In genomic region chr16:59832468-59832867, GRCm38 (mm10) we compare ENCODE assay signal across 30 mouse cellular contexts.
DNase-seq lines count a peak whose midpoint lies in the region; ATAC-seq and TF ChIP-seq lines count a peak whose summit lies in the region.
"Had no signal": no experiment of that assay in that cellular context is flagged by ENCODE, and none has a peak within 500 bp of the region (broad histone marks: within the 10 kb centered on the region; RNA-seq: fewer than 3 reads in every experiment).

No protein-coding gene starts in this region.

- H3K4me2 ChIP-seq in hindbrain, postnatal 0 days (ENCODE audit: low read depth, low read length), result no peak overlapping the region
- H3K4me2 ChIP-seq in hindbrain, embryonic 13.5 days, result no peak overlapping the region
- no peak overlapping the region for H3K4me2 ChIP-seq in forebrain, embryonic 13.5 days
- H3K4me2 ChIP-seq: embryonic facial prominence, embryonic 15.5 days; heart, embryonic 11.5 days; hindbrain, embryonic 14.5 days; kidney, embryonic 15.5 days; limb, embryonic 13.5 days; liver, embryonic 11.5 days; lung, embryonic 15.5 days; midbrain, embryonic 15.5 days; neural tube, embryonic 15.5 days had no signal

- H3K9me3 ChIP-seq in hindbrain, postnatal 0 days (ENCODE audit: low read length), result no peaks in the 10 kb centered on the region
- H3K9me3 ChIP-seq in hindbrain, embryonic 13.5 days, result no peaks in the 10 kb centered on the region
- no peaks in the 10 kb centered on the region; the same call in 1 of the 2 replicates for H3K9me3 ChIP-seq in forebrain, embryonic 13.5 days (replicated peaks)
- H3K9me3 ChIP-seq: embryonic facial prominence, embryonic 15.5 days; kidney, embryonic 15.5 days; limb, embryonic 13.5 days; lung, embryonic 15.5 days; midbrain, embryonic 10.5 days; midbrain, embryonic 15.5 days; neural tube, embryonic 15.5 days had no signal

- DNase-seq in cerebellum, adult 9-11 months, result peak; percentile 4
- DNase-seq in cerebellum, adult 11 months, result no peak
- DNase-seq in hindbrain, postnatal 0 days (ENCODE audit: low spot score), result peak; percentile 5
- DNase-seq in spleen, postnatal 4 days (ENCODE audit: low spot score in 2 of 2), result no peak
- DNase-seq in MN1 (ENCODE audit: low spot score), result no peak
- DNase-seq: adrenal gland, postnatal 25 days; gastrocnemius, adult 2 months; gastrocnemius, postnatal 36 days; heart, adult 18-20 months; heart, postnatal 36 days; kidney, adult 18-20 months; kidney, postnatal 4 days; right cerebral cortex, adult 18-20 months; spleen, adult 18-20 months; thymus, adult 2 months; thymus, postnatal 36 days had no signal

- no peaks in the 10 kb centered on the region for H3K4me1 ChIP-seq in hindbrain, postnatal 0 days (ENCODE audit: insufficient read depth, low read length)
- peaks cover 3% of the 10 kb centered on the region; the same call in 1 of the 2 replicates for H3K4me1 ChIP-seq in hindbrain, embryonic 13.5 days (replicated peaks)
- H3K4me1 ChIP-seq in forebrain, embryonic 13.5 days, result peaks cover 8% of the 10 kb centered on the region; the same call in 1 of the 2 replicates
- H3K4me1 ChIP-seq: embryonic facial prominence, embryonic 15.5 days; kidney, embryonic 15.5 days; lung, embryonic 15.5 days; midbrain, embryonic 10.5 days; midbrain, embryonic 15.5 days; neural tube, embryonic 15.5 days had no signal

- H3K27me3 ChIP-seq in hindbrain, postnatal 0 days (ENCODE audit: insufficient read depth, low read length), result no peaks in the 10 kb centered on the region
- H3K27me3 ChIP-seq in hindbrain, embryonic 13.5 days, result no peaks in the 10 kb centered on the region
- H3K27me3 ChIP-seq in forebrain, embryonic 13.5 days, result no peaks in the 10 kb centered on the region
- H3K27me3 ChIP-seq: embryonic facial prominence, embryonic 15.5 days; kidney, embryonic 15.5 days; limb, embryonic 13.5 days; lung, embryonic 15.5 days; midbrain, embryonic 15.5 days; neural tube, embryonic 15.5 days had no signal

- H3K9ac ChIP-seq in hindbrain, postnatal 0 days (replicated peaks; ENCODE audit: low read length), result no peak overlapping the region
- no peak overlapping the region for H3K9ac ChIP-seq in hindbrain, embryonic 13.5 days
- no peak overlapping the region for H3K9ac ChIP-seq in forebrain, embryonic 13.5 days
- H3K9ac ChIP-seq: embryonic facial prominence, embryonic 15.5 days; hindbrain, embryonic 14.5 days; kidney, embryonic 15.5 days; limb, embryonic 13.5 days; lung, embryonic 15.5 days; midbrain, embryonic 15.5 days; neural tube, embryonic 15.5 days had no signal

- H3K4me3 ChIP-seq in hindbrain, postnatal 0 days (ENCODE audit: low read length), result no peak overlapping the region
- H3K4me3 ChIP-seq in hindbrain, embryonic 13.5 days, result no peak overlapping the region
- no peak overlapping the region for H3K4me3 ChIP-seq in forebrain, embryonic 13.5 days
- H3K4me3 ChIP-seq: embryonic facial prominence, embryonic 15.5 days; gastrocnemius, adult 2 months; kidney, embryonic 15.5 days; limb, embryonic 13.5 days; lung, embryonic 15.5 days; midbrain, embryonic 10.5 days; midbrain, embryonic 15.5 days; neural tube, embryonic 15.5 days had no signal

- H3K27ac ChIP-seq in hindbrain, postnatal 0 days, result no peak overlapping the region
- no peak overlapping the region for H3K27ac ChIP-seq in hindbrain, embryonic 13.5 days
- H3K27ac ChIP-seq in forebrain, embryonic 13.5 days, result no peak overlapping the region; the same call in 1 of the 2 replicates
- H3K27ac ChIP-seq: embryonic facial prominence, embryonic 15.5 days; gastrocnemius, adult 2 months; hindbrain, embryonic 14.5 days; kidney, embryonic 15.5 days; limb, embryonic 13.5 days; lung, embryonic 15.5 days; midbrain, embryonic 10.5 days; midbrain, embryonic 15.5 days; neural tube, embryonic 15.5 days; stomach, postnatal 0 days had no signal

- no peak for TF ChIP-seq CTCF in hindbrain, postnatal 0 days (IDR thresholded peaks at IDR 0.05; ENCODE audit: low read depth)

- 59% methylated on average over 5 of the region's 5 CpGs for WGBS in hindbrain, postnatal 0 days
- 70% methylated on average over 5 of the region's 5 CpGs for WGBS in hindbrain, embryonic 13.5 days
- WGBS in forebrain, embryonic 13.5 days, result 46% methylated on average over 5 of the region's 5 CpGs

- H3K36me3 ChIP-seq in hindbrain, postnatal 0 days (ENCODE audit: insufficient read depth, low read length), result no peaks in the 10 kb centered on the region
- no peaks in the 10 kb centered on the region for H3K36me3 ChIP-seq in hindbrain, embryonic 13.5 days
- no peaks in the 10 kb centered on the region for H3K36me3 ChIP-seq in forebrain, embryonic 13.5 days (ENCODE audit: poor library complexity, severe bottlenecking)
- H3K36me3 ChIP-seq: embryonic facial prominence, embryonic 15.5 days; kidney, embryonic 15.5 days; limb, embryonic 13.5 days; lung, embryonic 15.5 days; midbrain, embryonic 10.5 days; midbrain, embryonic 15.5 days; neural tube, embryonic 15.5 days had no signal

- ATAC-seq in hindbrain, postnatal 0 days, result no peak
- ATAC-seq in hindbrain, embryonic 13.5 days (ENCODE audit: low FRiP score), result no peak
- ATAC-seq in forebrain, embryonic 13.5 days, result peak; percentile 83
- ATAC-seq: CD4-positive, CD25-positive, alpha-beta regulatory T cell, adult 4 months; midbrain, embryonic 15.5 days had no signal

Comparison
In these comparisons a context has a peak if more than half of its experiments do, and no peak if none do; other contexts are left out.
1. DNase-seq: peak in cerebellum, adult 9-11 months (single experiment) and hindbrain, postnatal 0 days (single experiment); none in cerebellum, adult 11 months (single experiment), spleen, postnatal 4 days (0 of 2) and MN1 (single experiment).